Comparison of ENCODE assay signal across 9 mouse cellular contexts in genomic region chr1:86045848-86046805, GRCm38 (mm10). TPM values are rescaled to one million over a fixed set of nuclear protein-coding genes. Genes with fewer than 3 reads are reported as not detected.
DNase-seq lines count a peak whose midpoint lies in the region; ATAC-seq and TF ChIP-seq lines count a peak whose summit lies in the region.
"Had no signal": no experiment of that assay in that cellular context is flagged by ENCODE, and none has a peak within 500 bp of the region (broad histone marks: within the 10 kb centered on the region; RNA-seq: fewer than 3 reads in every experiment).

2810459M11Rik (plus strand) TSS chr1:86045863.

- peak within 1 kb of the TSS; percentile 97 for H3K4me2 ChIP-seq in hindbrain, embryonic 11.5 days (replicated peaks; ENCODE audit: low read depth, low read length)
- peak within 1 kb of the TSS; percentile 97 for H3K4me2 ChIP-seq in limb, embryonic 11.5 days (ENCODE audit: low read depth, severe bottlenecking)
- peak within 1 kb of the TSS; percentile 79 for H3K4me2 ChIP-seq in midbrain, embryonic 13.5 days (replicated peaks)

- H3K4me3 ChIP-seq in E14TG2a.4 (replicated peaks; ENCODE audit: low read length) = peak within 1 kb of the TSS; percentile 77
- peak within 1 kb of the TSS; percentile 74 for H3K4me3 ChIP-seq in embryonic facial prominence, embryonic 10.5 days
- peak within 1 kb of the TSS; percentile 54 for H3K4me3 ChIP-seq in hindbrain, embryonic 11.5 days (ENCODE audit: low read depth, low read length)
- H3K4me3 ChIP-seq in limb, embryonic 11.5 days (ENCODE audit: low read depth, low read length) = peak within 1 kb of the TSS; percentile 47
- peak within 1 kb of the TSS; percentile 55 for H3K4me3 ChIP-seq in midbrain, embryonic 13.5 days (replicated peaks)

- peaks cover 16% of the 10 kb centered on the region for H3K4me1 ChIP-seq in E14TG2a.4 (replicated peaks; ENCODE audit: low read depth, low read length)
- H3K4me1 ChIP-seq in embryonic facial prominence, embryonic 10.5 days = peaks cover 18% of the 10 kb centered on the region
- H3K4me1 ChIP-seq in hindbrain, embryonic 11.5 days (replicated peaks; ENCODE audit: control insufficient read depth, insufficient read depth, low read length) = no peaks in the 10 kb centered on the region
- H3K4me1 ChIP-seq in limb, embryonic 11.5 days (ENCODE audit: control insufficient read depth, insufficient read depth, low read length) = peaks cover 5% of the 10 kb centered on the region; the same call in 1 of the 2 replicates
- H3K4me1 ChIP-seq in midbrain, embryonic 13.5 days (replicated peaks) = peaks cover 12% of the 10 kb centered on the region

- peaks cover 9% of the 10 kb centered on the region for H3K9me3 ChIP-seq in E14TG2a.4 (ENCODE audit: low read length)
- peaks cover 9% of the 10 kb centered on the region; the same call in 1 of the 2 replicates for H3K9me3 ChIP-seq in embryonic facial prominence, embryonic 10.5 days
- H3K9me3 ChIP-seq in hindbrain, embryonic 11.5 days (ENCODE audit: control insufficient read depth, low read length) = no peaks in the 10 kb centered on the region
- H3K9me3 ChIP-seq in limb, embryonic 11.5 days (ENCODE audit: control insufficient read depth, low read length) = no peaks in the 10 kb centered on the region
- H3K9me3 ChIP-seq in midbrain, embryonic 13.5 days = no peaks in the 10 kb centered on the region; the same call in 1 of the 2 replicates

- peak in 1 of 2 experiments; percentile 31 for DNase-seq in frontal cortex, adult 2 months (ENCODE audit: extremely low spot score in 1 of 2, low spot score in 1 of 2)
- no peak for DNase-seq in frontal cortex, postnatal 14 days (ENCODE audit: low spot score in 2 of 2)
- peak; percentile 73 for DNase-seq in embryonic facial prominence, embryonic 10.5 days (ENCODE audit: low spot score)
- DNase-seq in hindbrain, embryonic 11.5 days (ENCODE audit: low spot score) = peak; percentile 68
- DNase-seq in limb, embryonic 11.5 days (ENCODE audit: low spot score) = peak; percentile 66
- peak; percentile 24 for DNase-seq in thymus, postnatal 14 days

- ATAC-seq in hindbrain, embryonic 11.5 days (ENCODE audit: low FRiP score) = peak; percentile 86
- ATAC-seq in limb, embryonic 11.5 days (ENCODE audit: insufficient number of reproducible peaks, low FRiP score, low TSS enrichment, low read depth) = peak; percentile 77
- ATAC-seq in midbrain, embryonic 13.5 days = peak; percentile 82

- WGBS in embryonic facial prominence, embryonic 10.5 days = under 1% methylated on average over 110 of the region's 110 CpGs
- WGBS in hindbrain, embryonic 11.5 days = 1% methylated on average over 88 of the region's 110 CpGs
- WGBS in limb, embryonic 11.5 days = under 1% methylated on average over 101 of the region's 110 CpGs
- under 1% methylated on average over 92 of the region's 110 CpGs for WGBS in midbrain, embryonic 13.5 days

- no peak within 1 kb of the TSS; the same call in 1 of the 2 replicates for H3K27ac ChIP-seq in embryonic facial prominence, embryonic 10.5 days (replicated peaks)
- no peak within 1 kb of the TSS for H3K27ac ChIP-seq in hindbrain, embryonic 11.5 days (ENCODE audit: low read depth, low read length)
- no peak within 1 kb of the TSS for H3K27ac ChIP-seq in limb, embryonic 11.5 days (replicated peaks; ENCODE audit: low read depth, low read length)
- H3K27ac ChIP-seq in midbrain, embryonic 13.5 days = no peak within 1 kb of the TSS

- H3K27me3 ChIP-seq in E14TG2a.4 (ENCODE audit: insufficient read depth, low read length) = peaks cover 66% of the 10 kb centered on the region
- H3K27me3 ChIP-seq in embryonic facial prominence, embryonic 10.5 days (replicated peaks; ENCODE audit: low read depth, poor library complexity, severe bottlenecking) = peaks cover 76% of the 10 kb centered on the region
- peaks cover 33% of the 10 kb centered on the region for H3K27me3 ChIP-seq in hindbrain, embryonic 11.5 days (ENCODE audit: control insufficient read depth, insufficient read depth, low read length)
- H3K27me3 ChIP-seq in limb, embryonic 11.5 days (ENCODE audit: control insufficient read depth, insufficient read depth, low read length) = peaks cover 37% of the 10 kb centered on the region
- H3K27me3 ChIP-seq in midbrain, embryonic 13.5 days = peaks cover 60% of the 10 kb centered on the region

- no peak for TF ChIP-seq CTCF in E14TG2a.4 (conservative IDR thresholded peaks at IDR 0.05; ENCODE audit: low read length)

- peak within 1 kb of the TSS; percentile 42 for H3K9ac ChIP-seq in hindbrain, embryonic 11.5 days (ENCODE audit: low read depth, low read length)
- peak within 1 kb of the TSS; percentile 52 for H3K9ac ChIP-seq in limb, embryonic 11.5 days (ENCODE audit: low read length)
- H3K9ac ChIP-seq in midbrain, embryonic 13.5 days (replicated peaks) = peak within 1 kb of the TSS; percentile 67

- H3K36me3 ChIP-seq in E14TG2a.4 (ENCODE audit: insufficient read depth, low read length) = no peaks in the 10 kb centered on the region
- no peaks in the 10 kb centered on the region for H3K36me3 ChIP-seq in embryonic facial prominence, embryonic 10.5 days (replicated peaks)
- no peaks in the 10 kb centered on the region for H3K36me3 ChIP-seq in hindbrain, embryonic 11.5 days (ENCODE audit: control insufficient read depth, insufficient read depth, low read length)
- H3K36me3 ChIP-seq in limb, embryonic 11.5 days (ENCODE audit: control insufficient read depth, insufficient read depth, low read length) = no peaks in the 10 kb centered on the region
- H3K36me3 ChIP-seq in midbrain, embryonic 13.5 days = no peaks in the 10 kb centered on the region
- H3K36me3 ChIP-seq: G1E had no signal

RNA-seq across cellular contexts. Expression of gene 2810459M11Rik, which starts in this region (rescaled TPM):
- polyA plus RNA-seq in frontal cortex, adult 2 months (2012; rRNA removed) = 12.0 and 12.6 TPM in 2 replicates
- 0.21 and 0.33 TPM in 2 replicates for polyA plus RNA-seq in embryonic facial prominence, embryonic 10.5 days (2016; fragmentation: Nextera tagmentation; extraction: Ambion mirVana)
- 0.18 and 0.42 TPM in 2 replicates for polyA plus RNA-seq in hindbrain, embryonic 11.5 days (2014; fragmentation: Nextera tagmentation; extraction: Ambion mirVana)
- polyA plus RNA-seq in limb, embryonic 11.5 days (2014; fragmentation: Nextera tagmentation; extraction: Ambion mirVana) = 0.35 and 0.49 TPM in 2 replicates
- 2.3 and 2.5 TPM in 2 replicates for polyA plus RNA-seq in midbrain, embryonic 13.5 days (2015; fragmentation: Nextera tagmentation; extraction: Ambion mirVana)
- polyA plus RNA-seq: G1E had no signal

Comparison
In these comparisons a context has a peak if more than half of its experiments do, and no peak if none do; other contexts are left out.
1. Peak in DNase-seq and H3K4me3 ChIP-seq in embryonic facial prominence, embryonic 10.5 days; RNA of the gene not detected or under 1 TPM.
2. Peak in DNase-seq, ATAC-seq, H3K4me3 ChIP-seq, H3K9ac ChIP-seq and H3K4me2 ChIP-seq in hindbrain, embryonic 11.5 days; RNA of the gene not detected or under 1 TPM.
3. Peak in DNase-seq, ATAC-seq, H3K4me3 ChIP-seq, H3K9ac ChIP-seq and H3K4me2 ChIP-seq in limb, embryonic 11.5 days; RNA of the gene not detected or under 1 TPM.